Mouse (Mus musculus) urinary bladder, postnatal 10 days (tissue): Measurements from ENCODE around the gene Babam2.

Experiments used
- DNase-seq: peaks from one replicate; pipeline ENCODE4 v3.0.0; 2022; ENCODE audit warnings: low spot score

The Babam2 gene

GRCm38 (mm10) chr5:31884962-31885361 is 187.5 kb downstream of the Babam2 start:
- DNase-seq = no peak

GRCm38 (mm10) chr5:31887590-31887989 is 190.1 kb downstream of the Babam2 start:
- DNase-seq = no peak

GRCm38 (mm10) chr5:31888341-31888740 is 190.9 kb downstream of the Babam2 start:
- DNase-seq = no peak

GRCm38 (mm10) chr5:31892631-31893030 is 195.1 kb downstream of the Babam2 start:
- DNase-seq = no peak

DNA sequence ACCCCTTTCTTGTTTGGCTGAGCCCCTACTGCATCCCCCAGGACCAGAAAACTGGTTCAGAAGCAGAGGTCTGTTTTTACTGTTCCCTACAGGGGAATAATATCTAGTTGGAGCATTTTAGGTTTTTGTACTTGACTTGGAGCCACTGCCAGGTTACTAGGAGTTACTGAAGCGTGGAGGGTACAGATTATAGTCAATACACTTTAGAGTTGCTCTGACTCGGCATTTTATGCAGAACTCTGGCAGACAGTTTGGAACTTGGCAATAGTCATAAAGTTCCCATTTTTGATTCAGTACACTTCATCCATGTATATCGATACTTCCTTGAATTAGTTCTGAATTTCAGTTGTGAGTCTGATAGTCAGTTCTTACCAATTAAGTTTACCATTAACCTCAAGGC is 202.4 kb downstream of the Babam2 start:
- no peak for DNase-seq

DNA sequence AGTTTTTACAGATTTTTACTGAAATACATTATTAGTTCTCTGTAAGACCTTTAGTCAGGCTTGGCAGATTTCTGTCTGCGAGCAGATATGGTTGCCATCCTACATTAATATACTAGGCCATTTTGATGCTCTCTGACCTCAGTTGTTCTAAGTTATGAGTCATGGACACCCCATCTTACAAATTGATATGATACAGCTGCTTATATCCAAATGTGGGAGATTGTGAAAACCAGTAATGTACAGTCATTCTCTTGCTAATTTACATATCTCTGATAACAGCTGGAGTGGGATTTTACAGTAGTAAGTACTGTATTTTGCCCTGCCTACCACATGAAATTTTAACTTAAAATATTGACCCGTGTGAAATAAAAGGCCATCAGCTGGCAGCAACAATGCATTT is 204.7 kb downstream of the Babam2 start:
- DNase-seq = no peak

DNA sequence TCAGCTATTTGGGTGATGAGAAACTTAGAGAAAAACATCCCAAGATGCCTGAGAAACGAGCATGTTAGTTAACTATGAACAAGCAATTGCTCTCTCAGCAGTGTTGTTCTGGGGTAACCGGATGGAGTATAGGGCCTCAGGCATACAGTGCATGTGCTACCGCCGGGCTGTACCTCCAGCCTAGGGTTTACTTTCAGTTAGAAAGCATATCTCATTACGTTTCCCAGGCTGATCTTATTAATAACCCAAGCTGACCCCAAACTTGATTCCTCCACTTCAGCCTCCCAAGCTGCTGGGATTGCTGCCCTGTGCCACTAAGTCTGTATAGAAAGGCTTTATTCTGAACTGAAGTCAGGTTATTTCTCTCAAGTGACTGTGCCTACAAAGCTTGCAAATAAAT is 205.4 kb downstream of the Babam2 start:
- DNase-seq = no peak

GRCm38 (mm10) chr5:31904968-31905683 is 207.6 kb downstream of the Babam2 start:
- no peak for DNase-seq

GRCm38 (mm10) chr5:31905808-31906207 is 208.3 kb downstream of the Babam2 start:
- no peak for DNase-seq

GRCm38 (mm10) chr5:31906286-31906951 is 208.9 kb downstream of the Babam2 start:
- no peak for DNase-seq

- DNase-seq = no peak
Measured at GRCm38 (mm10) chr5:31907959-31908358, 210.5 kb downstream of the Babam2 start.

- DNase-seq = no peak
Measured at GRCm38 (mm10) chr5:31908818-31909217, 211.3 kb downstream of the Babam2 start.

- no peak for DNase-seq
Measured at GRCm38 (mm10) chr5:31916241-31916640, 218.8 kb downstream of the Babam2 start.

DNA sequence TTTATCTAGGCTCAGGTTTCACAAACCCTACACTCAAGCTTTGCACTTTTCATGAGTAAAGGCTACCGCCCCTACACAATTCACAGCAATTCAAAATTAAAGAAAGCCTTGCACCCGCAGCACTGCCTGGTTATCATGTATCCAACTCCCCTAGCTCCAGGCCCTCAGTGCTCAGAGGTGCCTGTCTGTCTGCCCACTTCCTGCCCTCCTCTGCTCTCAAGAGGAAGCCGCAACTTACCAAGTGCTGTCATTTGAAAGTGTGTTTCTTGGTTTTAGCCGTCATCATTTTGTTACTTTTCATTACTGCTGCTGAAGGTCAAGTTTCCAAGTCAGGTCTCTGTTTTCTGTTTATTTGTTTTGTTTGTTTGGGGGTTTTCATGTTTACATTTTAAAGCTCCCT is 221.1 kb downstream of the Babam2 start:
- DNase-seq = no peak

GRCm38 (mm10) chr5:31920129-31920528 is 222.6 kb downstream of the Babam2 start:
- DNase-seq = no peak

GRCm38 (mm10) chr5:31920890-31921289 is 223.4 kb downstream of the Babam2 start:
- DNase-seq = no peak

- no peak for DNase-seq
Measured at GRCm38 (mm10) chr5:31924075-31924474, 226.6 kb downstream of the Babam2 start.

DNA sequence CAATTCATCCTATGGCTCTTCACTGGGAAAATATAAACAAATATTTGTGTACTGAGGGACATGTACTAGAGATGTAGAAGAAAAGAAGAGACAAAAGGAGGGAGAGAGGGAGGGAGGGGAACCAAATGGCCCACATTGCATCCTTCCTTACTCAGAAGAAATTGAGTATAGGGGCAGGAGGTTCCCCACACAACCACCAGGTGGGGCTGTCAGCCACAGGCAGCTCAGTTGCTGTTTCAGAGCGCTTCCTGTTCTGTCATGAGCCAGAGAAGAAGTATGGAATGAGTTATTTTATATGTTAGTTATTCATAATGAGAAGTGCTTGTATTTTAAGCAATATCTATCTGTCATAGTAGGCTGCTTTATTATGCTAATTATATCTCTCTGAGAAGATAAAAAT is 229.1 kb downstream of the Babam2 start:
- DNase-seq = no peak

DNA sequence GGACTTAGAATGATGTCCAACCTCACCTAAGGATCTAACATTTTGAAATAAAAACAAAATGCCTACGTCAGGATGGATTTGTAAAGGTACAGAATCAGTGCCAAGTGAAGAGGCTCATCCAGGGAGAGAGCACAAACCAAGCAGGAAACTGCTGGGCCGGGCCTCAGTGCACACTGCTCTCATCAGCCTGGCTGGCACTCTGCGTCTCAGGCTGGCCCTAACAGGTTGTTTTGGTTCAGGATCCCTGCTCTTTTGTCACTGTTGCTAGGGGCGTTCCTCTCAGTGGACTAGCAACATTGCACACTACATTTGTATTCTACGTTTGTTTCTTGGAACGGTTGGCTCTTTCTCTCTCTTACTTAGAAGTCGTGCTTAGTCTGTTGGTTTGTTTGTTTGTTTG is 231.5 kb downstream of the Babam2 start:
- no peak for DNase-seq

GRCm38 (mm10) chr5:31931127-31931625 is 233.7 kb downstream of the Babam2 start:
- no peak for DNase-seq

DNA sequence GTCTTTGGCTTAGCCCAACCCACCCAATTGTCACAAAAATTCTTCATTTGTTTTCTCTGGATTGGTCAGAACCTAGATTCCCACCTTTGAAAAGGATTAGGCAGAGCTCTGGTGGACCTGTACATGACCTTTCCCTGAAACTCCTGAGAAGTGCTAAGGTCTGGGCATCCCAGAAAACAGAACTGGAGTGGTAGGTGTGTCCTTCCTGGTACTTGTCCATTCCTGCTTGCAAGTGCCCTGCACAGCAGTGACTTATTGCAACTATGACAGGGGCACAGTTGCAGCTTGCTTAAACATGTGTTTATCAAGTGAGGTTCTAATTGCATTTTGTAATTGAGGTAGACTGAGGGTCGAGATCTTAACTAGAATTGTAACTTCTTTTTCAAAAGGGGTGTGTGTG is 234.2 kb downstream of the Babam2 start:
- DNase-seq = no peak

GRCm38 (mm10) chr5:31933296-31933695 is 235.8 kb downstream of the Babam2 start:
- DNase-seq = no peak

DNA sequence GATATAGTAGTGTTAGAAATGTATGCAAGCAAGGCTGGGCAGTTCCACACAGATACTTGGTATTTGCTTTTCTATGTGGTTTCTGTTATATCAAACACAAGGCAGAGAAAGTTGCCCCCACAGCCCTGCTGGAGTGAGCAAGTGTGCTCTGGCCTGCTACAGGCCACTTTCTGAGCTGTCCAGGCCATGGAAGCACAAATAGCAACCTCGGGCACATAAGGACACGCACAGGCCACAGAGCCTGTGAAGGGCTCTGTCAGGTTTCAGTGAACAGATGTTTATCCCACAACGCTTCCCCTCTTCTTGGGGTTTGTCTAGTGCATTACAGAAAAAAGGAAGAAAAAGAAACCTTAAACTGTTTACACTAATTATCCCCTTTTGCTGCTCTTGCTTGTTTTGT is 236.9 kb downstream of the Babam2 start:
- no peak for DNase-seq

DNA sequence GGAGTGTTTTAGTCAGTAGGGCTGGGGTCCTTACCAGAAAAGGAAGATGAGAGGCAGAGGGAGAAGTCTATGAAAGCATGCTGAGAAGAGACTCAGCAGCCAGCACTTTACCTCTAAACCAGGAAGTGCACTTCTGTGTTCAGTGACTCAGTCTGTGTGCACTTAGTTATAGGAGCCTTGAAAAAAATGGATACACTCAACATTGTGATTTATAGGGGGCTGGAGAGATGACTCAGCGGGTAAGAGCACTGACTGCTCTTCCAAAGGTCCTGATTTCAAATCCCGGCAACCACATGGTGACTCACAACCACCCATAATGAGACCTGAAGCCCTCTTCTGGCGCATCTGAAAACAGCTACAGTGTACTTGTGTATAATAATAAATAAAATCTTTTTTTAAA is 238.5 kb downstream of the Babam2 start:
- no peak for DNase-seq
